Mouse (Mus musculus): Measurements from ENCODE around the gene Vars2. TPM values are rescaled to one million over a fixed set of nuclear protein-coding genes. Genes with fewer than 3 reads are reported as not detected.
A peak's percentile ranks its signal among the peaks of the same experiment; 100 is the strongest.

Gene Vars2
- total and polyA plus RNA-seq, 3 experiments, result 14.0 to 30.3 (median 23.0) TPM

DNA sequence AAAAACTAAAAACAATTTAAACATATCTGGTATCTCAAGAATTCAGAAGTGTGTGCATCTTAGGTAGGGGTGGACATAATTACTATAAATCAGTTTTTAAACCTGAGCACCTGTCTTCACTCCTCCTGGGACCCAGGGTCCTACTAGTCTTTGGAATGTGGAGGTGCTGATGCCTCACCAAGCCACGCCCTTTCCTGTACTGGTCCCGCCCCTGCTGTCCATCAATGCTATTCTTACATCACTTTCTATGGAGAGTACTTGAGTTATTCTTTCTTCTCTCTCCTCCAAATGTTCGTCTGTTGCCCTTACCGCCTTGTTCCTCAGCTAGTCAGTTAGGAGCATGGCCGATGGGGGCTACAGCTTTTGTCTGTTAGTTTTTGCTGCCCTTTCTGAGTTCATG lies 31.0 kb downstream of the Vars2 start:
- H3K4me2 ChIP-seq (ENCODE audit: insufficient read depth, low read depth, poor library complexity, severe bottlenecking), result peak overlapping the region; percentile 99; the same call in 1 of the 2 replicates
- H3K4me1 ChIP-seq (ENCODE audit: control insufficient read depth in 1 of 2, insufficient read depth in 2 of 2), result peaks cover 7 to 14% of the 10 kb centered on the region in 2 experiments
- no peaks in the 10 kb centered on the region for H3K36me3 ChIP-seq (replicated peaks in 1 of 2; ENCODE audit: control insufficient read depth in 1 of 2, insufficient read depth in 1 of 2, low read length in 1 of 2)
- DNase-seq (ENCODE audit: extremely low read depth), result peak; percentile 67
- no peaks in the 10 kb centered on the region for H3K9me3 ChIP-seq (replicated peaks; ENCODE audit: low read length)
- H3K9ac ChIP-seq (ENCODE audit: insufficient read depth, low read depth), result no peak overlapping the region; the same call in 1 of the 2 replicates
- H3K27me3 ChIP-seq (replicated peaks), result peaks cover 30% of the 10 kb centered on the region
- in situ Hi-C loops (cut with MboI; ENCODE audit: low pct_ligation_motif_present, low pct_unique_long_range_greater_than_20kb, low sequenced_read_pairs) (no loop called here), dilution Hi-C loops (cut with MboI; ENCODE audit: extremely low pct_ligation_motif_present, extremely low pct_unique_long_range_greater_than_20kb, low sequenced_read_pairs) (no loop called here)
- no peak for TF ChIP-seq JUN (IDR thresholded peaks at IDR 0.05; ENCODE audit: insufficient read depth, low read depth, low read length)
- no peak for TF ChIP-seq ZNF384 (IDR thresholded peaks at IDR 0.05; ENCODE audit: low read depth, low read length)
- no peak for TF ChIP-seq KAT2A (IDR thresholded peaks at IDR 0.05; ENCODE audit: insufficient replicate concordance, low read length)
- TF ChIP-seq TCF12 (IDR thresholded peaks at IDR 0.05; ENCODE audit: low read depth, low read length), result no peak
- 0 out of 2 replicates have a peak, but pooled peaks have one; percentile 25 for TF ChIP-seq NELFE (IDR thresholded peaks at IDR 0.05; ENCODE audit: low read depth, low read length)
- TF ChIP-seq MAFK (IDR thresholded peaks at IDR 0.05; ENCODE audit: insufficient replicate concordance, low read length), result no peak
- no peak for TF ChIP-seq MAX (IDR thresholded peaks at IDR 0.05; ENCODE audit: low read length)
- no peak for TF ChIP-seq BHLHE40 (IDR thresholded peaks at IDR 0.05; ENCODE audit: low read depth, low read length)
- no peak for TF ChIP-seq MXI1 (IDR thresholded peaks at IDR 0.05; ENCODE audit: low read depth, low read length)
- TF ChIP-seq UBTF (IDR thresholded peaks at IDR 0.05; ENCODE audit: low read depth, low read length), result no peak
- no peak for TF ChIP-seq POLR2AphosphoS2 (IDR thresholded peaks at IDR 0.05; ENCODE audit: low read depth, low read length)
- peak; percentile 45 for TF ChIP-seq POLR2A (IDR thresholded peaks at IDR 0.05; ENCODE audit: low read depth, low read length)
- TF ChIP-seq MYC (IDR thresholded peaks at IDR 0.05; ENCODE audit: low read depth, low read length), result no peak
- TF ChIP-seq MAZ (IDR thresholded peaks at IDR 0.05; ENCODE audit: low read depth, low read length), result no peak
- no peak for TF ChIP-seq NRF1 (IDR thresholded peaks at IDR 0.05; ENCODE audit: low read depth, low read length)
- H3K79me2 ChIP-seq (replicated peaks; ENCODE audit: control insufficient read depth, extremely low read depth, insufficient read depth, poor library complexity, severe bottlenecking), result no peaks in the 10 kb centered on the region
- H3K27ac ChIP-seq (ENCODE audit: insufficient read depth, low read depth), result no peak overlapping the region
- H3K4me3 ChIP-seq (replicated peaks in 1 of 3; ENCODE audit: low read depth in 2 of 3, low read length in 2 of 3, poor library complexity in 1 of 3), result no peak overlapping the region

DNA sequence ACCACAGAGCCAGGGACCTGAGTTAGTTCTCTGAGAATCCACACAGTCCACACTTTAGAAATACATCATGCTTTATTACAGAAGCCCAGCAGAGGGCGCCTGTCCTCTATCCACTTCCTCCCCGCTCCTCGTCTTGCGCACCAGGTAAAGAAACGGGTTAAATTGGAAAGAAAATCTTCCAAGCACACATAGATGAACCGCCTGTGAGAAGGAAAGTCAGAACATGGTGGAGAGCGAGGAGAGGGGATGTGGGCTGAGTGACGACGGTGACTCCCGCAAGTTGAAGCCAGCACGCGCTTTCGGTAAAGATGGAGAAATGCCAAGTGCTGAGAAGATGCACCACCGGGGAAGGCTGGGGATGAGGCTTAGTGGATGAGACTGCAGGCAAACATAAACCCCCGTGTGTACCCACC lies 31.7 kb downstream of the Vars2 start:
- H3K36me3 ChIP-seq (replicated peaks in 1 of 2; ENCODE audit: control insufficient read depth in 1 of 2, insufficient read depth in 1 of 2, low read length in 1 of 2), result no peaks in the 10 kb centered on the region
- peak overlapping the region; percentile 22 for H3K9ac ChIP-seq (ENCODE audit: insufficient read depth, low read depth)
- peak; percentile 80 for DNase-seq (ENCODE audit: extremely low read depth)
- no peaks in the 10 kb centered on the region for H3K79me2 ChIP-seq (replicated peaks; ENCODE audit: control insufficient read depth, extremely low read depth, insufficient read depth, poor library complexity, severe bottlenecking)
- H3K4me3 ChIP-seq (replicated peaks in 1 of 3; ENCODE audit: low read depth in 2 of 3, low read length in 2 of 3, poor library complexity in 1 of 3), result peak overlapping the region; percentile 39 to 61 (median 45)
- peaks cover 7 to 11% of the 10 kb centered on the region in 2 experiments for H3K4me1 ChIP-seq (ENCODE audit: control insufficient read depth in 1 of 2, insufficient read depth in 2 of 2)
- TF ChIP-seq MYC (IDR thresholded peaks at IDR 0.05; ENCODE audit: low read depth, low read length) (peak; percentile 66; the same call in 1 of the 2 replicates), CTCF (conservative IDR thresholded peaks at IDR 0.05 in 1 of 2, IDR thresholded peaks at IDR 0.05 in 1 of 2; ENCODE audit: low read depth in 2 of 2, low read length in 2 of 2) (peak; percentile 61 to 82), TCF12 (IDR thresholded peaks at IDR 0.05; ENCODE audit: low read depth, low read length) (no peak), MAX (IDR thresholded peaks at IDR 0.05; ENCODE audit: low read length) (no peak), USF1 (IDR thresholded peaks at IDR 0.05; ENCODE audit: low read depth, low read length) (no peak), SMC3 (IDR thresholded peaks at IDR 0.05; ENCODE audit: low read depth, low read length) (peak; percentile 69), MAZ (IDR thresholded peaks at IDR 0.05; ENCODE audit: low read depth, low read length) (no peak; the same call in 1 of the 2 replicates), NRF1 (IDR thresholded peaks at IDR 0.05; ENCODE audit: low read depth, low read length) (no peak), ZNF384 (IDR thresholded peaks at IDR 0.05; ENCODE audit: low read depth, low read length) (no peak), HCFC1 (IDR thresholded peaks at IDR 0.05; ENCODE audit: low read depth, low read length) (no peak), CHD1 (IDR thresholded peaks at IDR 0.05; ENCODE audit: low read depth, low read length) (no peak), TBP (conservative IDR thresholded peaks at IDR 0.05; ENCODE audit: low read depth, low read length) (no peak), ELF1 (IDR thresholded peaks at IDR 0.05; ENCODE audit: low read depth, low read length) (peak; percentile 42; the same call in 1 of the 2 replicates), RAD21 (IDR thresholded peaks at IDR 0.05; ENCODE audit: low read depth, low read length) (peak; percentile 62)
- dilution Hi-C loops (cut with MboI; ENCODE audit: extremely low pct_ligation_motif_present, extremely low pct_unique_long_range_greater_than_20kb, low sequenced_read_pairs), result no loop called here
- peak overlapping the region; percentile 99 for H3K4me2 ChIP-seq (ENCODE audit: insufficient read depth, low read depth, poor library complexity, severe bottlenecking)
- H3K9me3 ChIP-seq (replicated peaks; ENCODE audit: low read length), result no peaks in the 10 kb centered on the region
- in situ Hi-C loops (cut with MboI; ENCODE audit: low pct_ligation_motif_present, low pct_unique_long_range_greater_than_20kb, low sequenced_read_pairs), result no loop called here
- H3K27me3 ChIP-seq (replicated peaks), result peaks cover 32% of the 10 kb centered on the region
- no peak overlapping the region for H3K27ac ChIP-seq (ENCODE audit: insufficient read depth, low read depth)
